Mouse (Mus musculus) liver, postnatal 0 days (tissue): ENCODE measurements around the gene Arl9.

Experiments
- CTCF ChIP-seq: sonication (generic); IDR thresholded peaks from 2 replicates; pipeline ENCODE4 v1.5.1; 2016; ENCODE audit warnings: antibody characterized with exemption, low read depth
- EP300 ChIP-seq: IDR thresholded peaks from 2 replicates; pipeline ENCODE4 v1.6.1; 2016; ENCODE audit warnings: antibody characterized with exemption, low read depth, mild to moderate bottlenecking

DNA sequence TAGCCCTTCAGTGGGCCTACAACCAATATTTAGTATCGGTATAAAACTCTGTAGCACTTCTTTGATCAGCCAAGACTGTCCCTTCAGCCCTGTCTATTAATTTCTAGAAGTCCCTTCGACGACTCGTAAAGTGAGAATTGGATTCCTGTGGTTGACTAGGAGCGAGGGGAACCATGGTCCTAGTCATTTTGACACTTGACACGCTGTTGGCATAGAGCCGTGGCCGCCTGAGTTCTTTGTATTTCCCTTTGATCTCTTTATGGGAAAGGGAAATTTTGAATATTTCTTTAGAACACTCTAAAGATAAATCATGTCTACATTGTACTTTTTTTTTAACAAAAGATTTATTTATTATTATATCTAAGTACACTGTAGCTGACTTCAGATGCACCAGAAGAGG, 28.1 kb upstream of the Arl9 start:
- TF ChIP-seq CTCF: no peak
- TF ChIP-seq EP300: no peak
